Mouse (Mus musculus) heart, postnatal 25 days (tissue): ENCODE results near the gene Ano6. TPM values are rescaled to one million over a fixed set of nuclear protein-coding genes. Genes with fewer than 3 reads are reported as not detected.
"Not testable (repeated sequence)": the region's sequence is repeated elsewhere in the genome, so short reads cannot be mapped to it uniquely, and the experiment has no call there.

Experiments
- DNase-seq: peaks from one replicate; pipeline ENCODE4 v3.0.0; 2022; ENCODE audit warnings: low spot score
- intact Hi-C: fragments of 180-260 bp; cut with DNase I; formaldehyde crosslinking; loops from one replicate; pipeline ENCODE4 v1.15.1; 2025
- total RNA-seq, 2 experiments: library from RNA; stranded (reverse); gene quantifications; 2 replicates each; pipeline ENCODE4 v1.2.3; 2021

The Ano6 gene
- total RNA-seq, 2 experiments from 2014 or later = 21.1 to 25.9 TPM

- DNase-seq = no peak
- intact Hi-C loops = no loop called here
These were observed 26.9 kb downstream of the Ano6 start for GRCm38 (mm10) chr15:95817501-95817900.

- intact Hi-C loops = no loop called here
- DNase-seq = no peak
These were observed 28.8 kb downstream of the Ano6 start for GRCm38 (mm10) chr15:95819249-95820035.

DNA sequence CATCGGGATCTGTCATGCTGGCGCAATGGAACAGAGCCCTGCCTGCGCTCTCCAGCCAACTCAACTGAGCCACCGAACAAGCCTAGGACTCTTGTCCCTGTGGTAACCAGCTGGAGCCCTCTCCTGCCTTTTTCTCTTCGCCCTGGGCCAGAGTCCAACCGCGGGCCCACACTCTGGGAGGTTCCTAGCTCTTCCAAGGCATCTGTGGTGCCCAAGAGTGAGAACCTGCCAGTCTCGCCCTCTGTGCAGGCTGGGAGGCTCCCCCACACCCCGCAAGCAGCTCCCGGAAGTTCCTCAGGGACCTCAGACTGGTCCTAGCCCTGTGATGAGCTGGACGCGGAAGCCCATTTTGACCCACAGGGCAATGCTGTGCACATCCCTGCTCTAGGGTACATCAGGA lies 29.5 kb downstream of the Ano6 start:
- DNase-seq = no peak
- intact Hi-C loops = no loop called here

GRCm38 (mm10) chr15:95820678-95821077 lies 30.0 kb downstream of the Ano6 start:
- intact Hi-C loops = no loop called here
- no peak for DNase-seq

DNA sequence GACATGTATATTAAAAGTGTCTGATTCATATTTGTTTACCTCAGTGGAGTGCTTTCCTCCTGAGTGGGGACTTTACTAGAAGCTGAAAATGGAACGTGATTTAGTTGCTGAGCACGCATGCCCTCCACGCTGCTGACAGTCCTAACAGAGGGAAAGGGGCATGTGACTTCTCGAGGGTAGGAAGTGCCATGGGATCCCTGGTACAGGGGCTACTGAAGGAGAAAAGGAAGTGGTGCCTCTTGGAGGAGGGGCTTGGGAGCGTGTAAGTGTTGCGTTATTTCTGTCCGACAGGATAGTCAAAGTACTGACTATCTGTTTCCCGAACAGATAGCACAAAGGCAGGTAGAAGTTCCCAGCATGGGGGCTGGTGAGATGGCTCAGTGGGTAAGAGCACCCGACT lies 31.5 kb downstream of the Ano6 start:
- DNase-seq = no peak
- intact Hi-C loops = no loop called here

DNA sequence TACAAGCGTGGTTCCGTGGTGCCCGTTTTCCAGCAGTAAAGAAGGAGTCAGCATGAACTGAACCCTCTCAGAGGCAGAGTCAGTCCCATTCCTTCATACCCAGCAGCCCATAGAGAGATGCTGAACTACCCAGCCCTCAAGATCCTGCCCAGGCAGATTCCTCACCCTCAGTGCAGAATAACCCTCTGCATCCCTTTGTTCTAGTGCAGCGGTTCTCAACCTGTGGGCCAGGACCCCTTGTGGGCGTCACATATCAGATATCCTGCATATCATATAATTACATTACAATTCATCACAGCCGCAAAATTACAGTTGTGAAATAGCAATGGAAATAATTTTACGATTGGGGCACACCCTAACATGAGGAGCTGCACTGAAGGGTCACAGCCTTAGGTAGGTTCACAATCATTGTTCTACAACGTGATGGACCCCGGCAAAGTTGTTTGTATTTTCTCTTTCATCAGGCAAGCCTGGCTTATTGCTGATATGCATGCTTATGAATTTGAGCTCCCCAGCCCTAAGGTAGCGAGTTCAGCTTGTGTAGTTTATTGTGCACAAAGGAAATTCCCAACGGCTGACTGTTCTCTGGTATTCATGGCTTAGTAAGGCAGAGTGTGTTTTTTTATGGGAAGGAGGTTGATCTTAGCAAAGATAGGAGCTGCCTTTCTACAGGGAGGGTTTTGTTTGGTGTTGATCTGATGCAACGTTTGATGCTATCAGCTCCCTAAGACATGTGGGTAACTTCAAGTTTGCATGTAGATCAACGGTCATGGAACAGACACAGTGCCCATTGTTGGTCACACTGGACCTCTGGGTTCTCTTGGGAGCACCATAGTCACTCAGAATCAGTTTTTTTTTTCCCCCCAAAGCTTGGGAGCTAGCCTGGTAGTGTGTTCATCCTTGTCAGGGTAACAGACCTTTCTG lies 33.0 kb downstream of the Ano6 start:
- no peak for DNase-seq
- intact Hi-C loops = no loop called here

DNA sequence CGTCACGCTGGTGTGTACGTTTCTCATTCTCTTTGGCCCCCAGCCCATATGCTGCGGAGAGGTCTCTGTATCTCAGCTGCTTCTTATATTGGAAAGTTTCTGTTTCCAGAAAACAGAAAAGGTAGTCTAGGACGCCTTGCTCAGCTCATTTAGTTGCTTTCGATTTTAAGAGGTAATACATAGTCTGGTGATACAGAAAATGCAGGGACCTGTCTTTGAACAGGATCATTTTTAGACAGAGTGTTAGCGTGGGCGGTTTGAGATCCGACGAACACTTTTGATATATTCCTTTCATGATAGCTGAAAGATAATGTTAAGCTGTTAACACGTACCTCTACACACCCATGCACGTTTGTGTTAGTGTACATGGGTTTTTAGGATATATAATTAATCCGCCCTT lies 35.9 kb downstream of the Ano6 start:
- intact Hi-C loops = loop anchor here (2.0 kb wide), 1 partner anchor 24 kb away; no protein-coding TSS in a partner anchor

GRCm38 (mm10) chr15:95827465-95827971 lies 36.9 kb downstream of the Ano6 start:
- intact Hi-C loops = loop anchor here (2.0 kb wide), 1 partner anchor 25 kb away; no protein-coding TSS in a partner anchor

More for the DNA sequence above, 35.9 kb downstream of the Ano6 start:
- DNase-seq = no peak

DNA sequence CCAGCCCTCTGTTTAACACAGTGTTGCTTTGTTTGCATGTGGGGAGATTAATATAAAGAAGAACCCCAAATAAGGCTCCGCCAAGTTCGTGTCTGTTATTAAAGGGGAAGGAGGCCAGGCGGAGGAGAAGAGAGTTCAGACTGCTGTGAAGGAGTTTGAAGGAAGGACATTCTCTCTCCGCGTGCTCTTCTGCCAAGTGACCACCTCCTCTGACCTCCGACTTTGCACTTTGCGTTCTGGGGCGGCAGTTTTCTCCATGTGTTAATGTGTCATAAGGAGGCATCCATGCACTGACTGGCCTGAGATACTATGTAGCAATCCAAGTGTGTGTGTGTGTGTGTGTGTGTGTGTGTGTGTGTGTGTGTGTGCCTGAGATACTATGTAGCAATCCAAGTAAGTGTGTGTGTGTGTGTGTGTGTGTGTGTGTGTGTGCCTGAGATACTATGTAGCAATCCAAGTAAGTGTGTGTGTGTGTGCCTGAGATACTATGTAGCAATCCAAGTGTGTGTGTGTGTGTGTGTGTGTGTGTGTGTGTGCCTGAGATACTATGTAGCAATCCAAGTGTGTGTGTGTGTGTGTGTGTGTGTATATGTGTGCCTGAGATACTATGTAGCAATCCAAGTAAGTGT lies 37.5 kb downstream of the Ano6 start:
- intact Hi-C loops, DNase-seq: not testable (repeated sequence)

More at GRCm38 (mm10) chr15:95827465-95827971, 36.9 kb downstream of the Ano6 start:
- DNase-seq = no peak

GRCm38 (mm10) chr15:95828647-95829254 lies 38.1 kb downstream of the Ano6 start:
- intact Hi-C loops = no loop called here
- DNase-seq = no peak

GRCm38 (mm10) chr15:95829553-95830205 lies 39.0 kb downstream of the Ano6 start:
- intact Hi-C loops = loop anchor here (2.0 kb wide), 1 partner anchor 39 kb away; the partner anchor contains the start of gene Ano6

GRCm38 (mm10) chr15:95830206-95830560 lies 39.5 kb downstream of the Ano6 start:
- intact Hi-C loops = loop anchor here (2.0 kb wide), 1 partner anchor 39 kb away; the partner anchor contains the start of gene Ano6
- no peak for DNase-seq

More at GRCm38 (mm10) chr15:95829553-95830205, 39.0 kb downstream of the Ano6 start:
- no peak for DNase-seq

GRCm38 (mm10) chr15:95833292-95833691 lies 42.6 kb downstream of the Ano6 start:
- no peak for DNase-seq
- intact Hi-C loops = no loop called here

DNA sequence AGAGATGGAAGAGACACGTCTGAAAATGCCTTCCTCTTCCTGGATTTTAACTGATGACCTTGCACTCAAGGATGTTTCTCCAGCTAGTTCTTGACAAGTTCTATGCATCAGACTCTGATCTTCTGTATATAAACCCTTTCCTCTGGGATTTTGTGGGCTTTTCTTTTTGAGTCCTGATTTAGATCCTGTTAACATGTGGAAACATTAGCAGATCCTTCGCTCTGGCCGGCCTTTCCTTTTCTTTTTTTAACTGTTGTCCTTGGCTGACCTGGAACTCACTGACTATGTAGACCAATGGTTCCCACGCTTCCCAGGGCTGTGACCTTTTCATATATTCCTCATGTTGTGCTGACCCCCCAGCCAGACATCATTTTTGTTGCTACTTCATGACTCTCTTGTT lies 45.4 kb downstream of the Ano6 start:
- intact Hi-C loops = no loop called here
- no peak for DNase-seq

DNA sequence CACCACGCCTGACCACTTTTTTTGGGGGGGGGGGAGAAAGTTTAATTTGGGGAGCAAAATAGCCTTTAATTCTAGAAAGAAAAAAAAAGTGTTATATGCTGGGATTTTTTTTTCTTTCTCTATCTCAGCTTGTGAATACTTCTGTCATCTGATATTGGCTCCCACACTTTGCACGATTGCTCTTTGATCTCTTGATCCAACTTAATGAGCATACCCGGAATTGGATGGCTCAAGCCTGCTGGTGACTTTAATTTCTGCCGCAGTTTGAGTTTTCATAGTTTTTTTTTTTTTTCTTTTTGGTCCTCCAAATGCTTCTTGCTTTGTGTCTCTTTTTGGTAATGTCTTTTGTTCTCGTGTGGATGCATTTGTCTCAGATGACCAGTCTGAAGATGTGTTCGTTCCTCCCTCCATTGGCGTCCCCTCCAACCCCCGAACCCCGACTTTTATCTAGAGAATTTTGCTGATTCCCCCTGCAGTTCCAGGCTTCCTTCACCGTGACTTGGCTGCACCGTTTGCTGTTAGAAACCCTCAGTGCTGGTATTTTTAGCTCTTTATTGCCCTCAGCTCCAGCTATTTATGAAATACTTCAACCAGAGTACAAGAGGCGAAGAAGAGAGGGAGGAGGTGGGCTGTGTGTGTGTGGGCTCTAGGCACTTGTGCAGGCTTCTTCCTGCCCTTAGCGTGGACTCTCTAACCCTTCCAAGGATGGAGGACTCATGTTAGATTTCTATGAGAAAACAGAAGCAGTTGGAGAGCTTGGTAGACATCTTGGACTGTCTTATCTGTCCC lies 46.2 kb downstream of the Ano6 start:
- intact Hi-C loops = no loop called here
- DNase-seq = no peak

DNA sequence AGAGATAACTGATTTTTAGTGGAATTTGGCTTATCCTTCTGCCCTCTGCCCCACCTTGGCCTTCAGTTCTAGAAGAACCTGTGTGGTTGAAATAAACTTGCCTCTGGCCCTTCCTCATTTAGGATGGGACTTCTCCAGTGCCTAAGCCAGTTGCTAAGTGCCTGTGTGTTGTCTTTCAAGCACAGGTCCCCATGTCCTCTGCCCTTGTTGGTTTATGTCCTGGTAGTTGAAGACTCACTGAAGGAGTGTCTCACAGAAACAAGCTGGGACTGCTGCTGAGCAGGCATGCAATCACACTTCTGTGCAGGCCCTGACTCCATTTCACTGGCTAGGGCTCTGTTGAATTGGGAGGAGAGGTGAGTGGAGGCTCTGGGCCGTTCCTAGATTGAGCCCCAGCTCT lies 46.9 kb downstream of the Ano6 start:
- intact Hi-C loops = no loop called here
- DNase-seq = no peak

DNA sequence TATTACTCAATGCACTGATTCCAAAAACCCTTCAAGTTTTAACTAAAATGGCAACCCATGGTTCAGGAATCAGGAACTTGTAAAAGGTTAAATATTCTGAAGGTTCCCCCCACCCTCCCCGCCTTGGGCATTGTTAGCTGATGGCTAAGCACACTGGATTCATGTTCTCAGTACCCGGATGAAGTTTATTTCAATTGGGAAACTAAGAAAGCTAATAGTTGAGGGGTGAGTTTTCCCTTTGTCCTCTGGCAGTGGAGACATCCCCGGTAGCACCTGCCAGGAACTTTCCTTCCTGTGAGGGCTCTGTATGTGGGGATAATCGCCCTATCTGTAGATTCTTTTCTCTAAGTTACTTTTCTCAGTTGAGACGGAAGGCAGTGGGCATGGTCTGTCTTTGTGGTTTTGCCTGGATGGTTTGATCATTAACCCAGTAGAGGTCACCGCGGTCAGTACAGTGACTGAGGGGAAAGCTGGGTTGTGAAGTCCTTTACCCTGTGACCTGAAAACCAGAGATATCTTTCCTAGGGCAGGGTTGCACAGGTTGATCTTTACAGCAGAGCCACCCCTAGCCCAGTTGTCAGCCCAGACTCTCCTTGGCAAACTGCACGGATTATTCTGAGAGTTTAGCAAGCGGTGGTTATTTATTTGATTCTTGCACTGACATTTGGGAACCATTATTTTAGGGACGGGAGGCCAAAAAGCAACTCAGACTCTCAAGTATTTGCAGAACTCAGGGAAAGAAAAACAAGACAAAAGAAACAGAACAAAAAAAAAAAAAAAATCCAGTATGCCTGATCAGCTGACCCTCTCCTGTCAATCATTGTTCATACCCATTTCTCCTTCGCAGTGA lies 47.8 kb downstream of the Ano6 start:
- no peak for DNase-seq
- intact Hi-C loops = no loop called here
